Mouse (Mus musculus) heart, adult 2 months (tissue): ENCODE results near the gene Pxn. TPM values are rescaled to one million over a fixed set of nuclear protein-coding genes. Genes with fewer than 3 reads are reported as not detected.

ENCODE experiments used
- DNase-seq, 2 experiments: peaks; one replicate each; pipeline ENCODE4 v3.0.0; 2021
- H3K27ac ChIP-seq: fragments of 200-600 bp; 2 replicates; pipeline ENCODE4 v1.8.1; 2022
- H3K27me3 ChIP-seq: fragments of 200-500 bp; 2 replicates; pipeline ENCODE4 v1.6.1; 2012; ENCODE audit warnings: mild to moderate bottlenecking, low read length, inconsistent platforms, mixed read lengths; ENCODE audit not compliant: control insufficient read depth, insufficient read depth
- H3K36me3 ChIP-seq: fragments of 200-500 bp; 2 replicates; pipeline ENCODE4 v1.6.1; 2012; ENCODE audit warnings: low read length, inconsistent platforms; ENCODE audit not compliant: control insufficient read depth, insufficient read depth
- H3K4me1 ChIP-seq: fragments of 200-500 bp; 2 replicates; pipeline ENCODE4 v1.6.1; 2011; ENCODE audit warnings: low read length; ENCODE audit not compliant: control insufficient read depth, insufficient read depth
- H3K4me3 ChIP-seq: fragments of 200-600 bp; 2 replicates; pipeline ENCODE4 v1.8.1; 2022
- H3K79me2 ChIP-seq: fragments of 200-500 bp; replicated peaks from 2 replicates; pipeline ENCODE4 v1.6.1; 2012; ENCODE audit warnings: mild to moderate bottlenecking, inconsistent platforms, low read length, moderate library complexity, mixed read lengths; ENCODE audit not compliant: control insufficient read depth, insufficient read depth
- H3K9ac ChIP-seq: fragments of 200-500 bp; 2 replicates; pipeline ENCODE4 v1.6.1; 2012; ENCODE audit warnings: low read depth, mild to moderate bottlenecking, control low read depth, inconsistent platforms, low read length, mixed read lengths
- CTCF ChIP-seq: fragments of 200-600 bp; IDR thresholded peaks from 2 replicates; pipeline ENCODE4 v1.8.1; 2022; ENCODE audit warnings: antibody characterized with exemption, mild to moderate bottlenecking, moderate library complexity
- EP300 ChIP-seq: fragments of 200-500 bp; IDR thresholded peaks from 2 replicates; pipeline ENCODE4 v1.6.1; 2011; ENCODE audit warnings: low read depth, low read length, control low read depth; ENCODE audit not compliant: insufficient read depth
- POLR2A ChIP-seq: fragments of 200-500 bp; IDR thresholded peaks from 2 replicates; pipeline ENCODE4 v1.6.1; 2011; ENCODE audit warnings: mild to moderate bottlenecking, low read depth, low read length, control low read depth; ENCODE audit not compliant: insufficient read depth
- WGBS: fragments of 180-500 bp; shearing (Covaris S2); methylation state at CpG from one replicate; pipeline ENCODE4 v1.1.7; 2018; 5-methylcytosine and 5-hydroxymethylcytosine counted together
- intact Hi-C: fragments of 180-260 bp; cut with DNase I; formaldehyde crosslinking; loops from one replicate; pipeline ENCODE4 v1.15.1; 2025
- polyA plus RNA-seq: library from polyadenylated mRNA; depleted of rRNA; stranded (reverse); fragments of >200 nt; gene quantifications from 2 replicates; pipeline ENCODE4 v1.2.3, GENCODE M21; 2012
- total RNA-seq, 2 experiments: library from RNA; stranded (reverse); gene quantifications; 2 replicates each; pipeline ENCODE4 v1.2.3; 2021

Gene Pxn
- total and polyA plus RNA-seq, 3 experiments, result 35.9 to 51.9 (median 37.1) TPM

DNA sequence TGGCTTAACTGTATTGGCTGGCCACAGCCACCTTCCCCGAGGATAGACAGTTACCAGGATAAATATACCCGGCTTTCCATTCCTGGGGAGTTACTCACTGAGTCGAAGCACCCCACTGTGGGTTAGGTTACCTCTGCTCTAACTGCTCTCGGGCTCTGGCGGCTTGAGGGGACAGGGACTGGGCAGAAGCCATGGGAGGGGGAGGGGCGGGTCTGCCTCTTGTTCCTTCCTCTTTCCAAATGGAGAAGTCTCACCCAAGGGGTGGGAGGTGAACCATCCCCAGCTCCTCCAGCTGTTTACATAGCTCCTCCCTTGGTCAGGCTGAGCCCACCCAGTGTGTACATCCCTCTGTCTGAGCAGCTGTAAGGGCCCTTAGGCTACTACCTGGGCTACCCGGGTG, 29.2 kb downstream of the Pxn start:
- 0 out of 2 replicates have a peak, but pooled peaks cover 1% of the 10 kb centered on the region for H3K79me2 ChIP-seq
- peak overlapping the region; percentile 72 for H3K27ac ChIP-seq
- H3K4me1 ChIP-seq, result peaks cover 42% of the 10 kb centered on the region
- peak in 1 of 2 experiments; percentile 52 for DNase-seq
- H3K4me3 ChIP-seq, result no peak overlapping the region; the same call in 1 of the 2 replicates
- H3K9ac ChIP-seq, result 0 out of 2 replicates have a peak overlapping the region, but pooled peaks have one; percentile 3
- H3K36me3 ChIP-seq, result peaks cover 3% of the 10 kb centered on the region; the same call in 1 of the 2 replicates
- H3K27me3 ChIP-seq, result no peaks in the 10 kb centered on the region
- WGBS, result 36% methylated on average over 7 of the region's 7 CpGs
- TF ChIP-seq EP300, result 0 out of 2 replicates have a peak, but pooled peaks have one; percentile 27
- no peak for TF ChIP-seq POLR2A
- no peak for TF ChIP-seq CTCF
- intact Hi-C loops, result loop anchor here (2.0 kb wide), 1 partner anchor 15 kb away; no protein-coding TSS in a partner anchor

DNA sequence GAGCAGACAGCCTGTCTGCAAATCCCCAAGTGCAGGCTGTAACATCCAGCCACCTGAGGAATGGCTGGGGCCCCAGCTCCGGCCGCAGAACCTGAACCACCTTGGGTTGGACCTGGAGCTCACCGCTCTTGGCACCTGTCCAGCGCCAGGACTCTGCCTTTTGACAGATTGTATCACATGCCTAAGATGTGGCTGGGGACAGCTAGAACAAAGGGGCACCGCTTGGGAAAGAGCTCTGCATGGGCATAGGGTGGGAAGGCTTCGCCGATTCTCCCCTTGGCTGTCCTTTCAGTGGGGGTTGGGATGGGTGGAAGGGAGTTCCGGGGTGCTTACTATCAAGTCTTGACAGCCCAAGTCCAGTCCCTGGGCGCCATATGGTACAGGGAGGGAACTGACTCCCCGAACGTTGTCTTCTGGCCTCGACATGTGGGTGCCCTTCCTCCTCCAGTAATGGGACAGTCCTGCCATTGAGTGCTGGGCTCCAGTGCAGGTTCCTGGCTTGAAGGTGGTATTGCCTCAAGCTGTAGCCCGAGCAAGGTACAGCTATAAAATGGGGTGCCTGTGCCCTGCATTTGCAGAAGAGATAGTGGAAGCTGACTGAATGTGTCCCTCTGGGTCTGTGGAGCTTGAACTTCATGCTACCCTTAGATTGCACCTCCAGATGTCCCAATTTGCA, 31.7 kb downstream of the Pxn start:
- TF ChIP-seq EP300 (no peak), CTCF (no peak), POLR2A (no peak)
- DNase-seq, result no peak
- peaks cover 37% of the 10 kb centered on the region for H3K4me1 ChIP-seq
- H3K79me2 ChIP-seq, result 0 out of 2 replicates have a peak, but pooled peaks cover 1% of the 10 kb centered on the region
- no peak overlapping the region for H3K4me3 ChIP-seq
- intact Hi-C loops, result loop anchor here (1.0 kb wide), 1 partner anchor 32 kb away; the partner anchor contains the start of gene Pxn
- WGBS, result 49% methylated on average over 13 of the region's 13 CpGs
- peak overlapping the region; percentile 5; the same call in 1 of the 2 replicates for H3K27ac ChIP-seq
- no peaks in the 10 kb centered on the region; the same call in 1 of the 2 replicates for H3K36me3 ChIP-seq
- H3K9ac ChIP-seq, result no peak overlapping the region
- H3K27me3 ChIP-seq, result no peaks in the 10 kb centered on the region

DNA sequence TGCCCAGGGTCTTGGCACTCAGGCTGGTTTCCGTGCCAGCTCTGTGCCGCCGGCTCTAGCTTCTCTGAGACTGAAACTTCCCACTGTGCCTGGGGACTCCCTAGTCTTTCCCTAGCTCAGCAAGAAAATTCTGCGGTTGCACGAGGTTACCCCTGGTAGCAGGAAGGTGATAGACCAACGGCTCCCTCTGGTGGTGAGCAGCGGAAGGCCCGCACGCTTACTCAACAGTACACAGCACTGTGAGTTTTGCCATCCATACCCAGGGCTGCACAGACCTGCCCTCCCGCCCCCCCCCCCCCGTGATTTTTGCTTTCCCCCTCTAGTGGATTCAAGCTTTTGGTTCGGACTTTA, 32.2 kb downstream of the Pxn start:
- TF ChIP-seq EP300 (peak; percentile 99), POLR2A (no peak; the same call in 1 of the 2 replicates), CTCF (peak; percentile 92)
- DNase-seq, result peak; percentile 89 to 94
- H3K27ac ChIP-seq, result peak overlapping the region; percentile 5; the same call in 1 of the 2 replicates
- peaks cover 36% of the 10 kb centered on the region for H3K4me1 ChIP-seq
- intact Hi-C loops, result loop anchor here (1.0 kb wide), 1 partner anchor 32 kb away; the partner anchor contains the start of gene Pxn
- H3K27me3 ChIP-seq, result no peaks in the 10 kb centered on the region
- H3K9ac ChIP-seq, result no peak overlapping the region
- no peak overlapping the region for H3K4me3 ChIP-seq
- H3K79me2 ChIP-seq, result 0 out of 2 replicates have a peak, but pooled peaks cover 1% of the 10 kb centered on the region
- under 1% methylated on average over 12 of the region's 12 CpGs for WGBS
- no peaks in the 10 kb centered on the region; the same call in 1 of the 2 replicates for H3K36me3 ChIP-seq

DNA sequence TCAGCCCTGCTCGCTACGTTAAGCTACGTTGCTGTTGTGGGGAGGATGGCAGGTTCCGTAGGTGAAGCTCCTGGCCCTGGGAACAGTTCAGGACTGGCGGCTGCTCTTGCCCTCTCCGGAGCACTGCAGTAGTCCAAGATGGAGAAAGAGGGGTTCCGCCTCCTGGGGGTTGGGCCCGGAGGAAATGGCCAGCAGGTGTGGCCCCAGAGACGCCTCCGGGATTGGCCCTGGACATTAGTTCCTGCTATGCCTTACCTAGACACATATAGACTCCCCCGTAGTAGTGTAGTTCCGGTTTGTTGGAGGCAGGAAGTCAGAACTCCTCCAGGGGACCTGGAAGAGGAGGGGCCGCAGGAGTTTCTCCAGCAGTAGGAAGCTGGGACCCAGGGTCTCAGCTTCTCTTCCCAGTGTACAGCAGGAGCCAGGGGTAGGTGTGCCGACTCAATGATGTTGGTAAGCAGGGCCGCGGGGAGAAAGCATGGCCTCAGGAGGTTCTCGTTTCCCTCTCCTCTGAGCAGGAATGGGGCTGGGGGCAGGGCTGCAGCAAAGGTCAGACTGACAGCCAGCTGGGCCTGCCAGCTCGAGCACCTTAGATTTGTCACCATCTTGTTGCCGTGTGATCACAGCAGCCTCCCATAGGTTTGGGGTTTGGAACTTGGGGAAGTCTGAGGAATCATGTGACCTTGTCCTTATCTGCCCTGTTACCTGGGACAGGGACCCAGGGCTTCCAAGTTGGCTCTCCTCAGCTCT, 36.3 kb downstream of the Pxn start:
- Histone ChIP-seq H3K27me3 (no peaks in the 10 kb centered on the region), H3K9ac (peak overlapping the region; percentile 13; the same call in 1 of the 2 replicates), H3K4me1 (peaks cover 14% of the 10 kb centered on the region), H3K79me2 (peaks cover 1% of the 10 kb centered on the region), H3K27ac (peak overlapping the region; percentile 61), H3K4me3 (no peak overlapping the region; the same call in 1 of the 2 replicates), H3K36me3 (no peaks in the 10 kb centered on the region)
- 37% methylated on average over 19 of the region's 19 CpGs for WGBS
- TF ChIP-seq CTCF (no peak), EP300 (no peak), POLR2A (no peak)
- DNase-seq, result peak in 1 of 2 experiments; percentile 54
- intact Hi-C loops, result no loop called here

DNA sequence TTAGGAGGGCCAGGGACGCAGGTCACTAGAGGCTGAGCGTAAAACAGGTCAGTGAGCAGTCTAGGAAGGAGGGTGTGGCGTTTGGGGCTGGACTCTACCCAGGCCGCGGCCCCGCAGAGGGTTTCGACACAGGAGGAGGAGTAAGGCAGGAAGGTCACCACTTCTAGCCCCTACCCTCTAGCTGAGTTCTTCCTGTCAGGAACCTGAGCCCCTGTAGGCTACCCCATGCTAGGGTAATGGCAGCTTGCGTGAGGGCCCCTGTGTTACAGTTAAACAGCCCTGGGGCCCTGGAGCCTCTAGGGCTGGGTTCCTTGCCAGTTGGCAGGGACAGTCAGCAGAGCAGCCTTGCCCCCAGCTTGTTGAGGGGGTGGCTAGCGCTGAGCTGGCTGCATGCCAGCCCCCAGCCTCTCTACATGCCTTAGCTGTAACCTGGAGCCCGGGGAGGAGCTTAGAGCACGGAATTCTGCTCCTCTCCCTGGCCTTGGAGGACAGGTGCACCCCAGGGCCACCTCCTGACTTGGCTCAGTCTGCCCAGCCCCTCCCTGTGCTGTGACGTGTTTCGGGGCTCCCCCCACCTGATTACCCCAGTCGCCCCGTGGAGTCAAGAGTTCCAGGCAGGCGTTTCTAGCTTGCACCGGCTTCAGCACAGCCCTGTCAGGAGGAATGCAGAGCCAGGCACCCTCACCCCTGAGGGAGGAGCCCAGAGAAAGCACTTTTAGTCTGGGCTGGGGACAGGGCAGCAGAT, 37.2 kb downstream of the Pxn start:
- Histone ChIP-seq H3K79me2 (peaks cover 1% of the 10 kb centered on the region), H3K4me3 (peak overlapping the region; percentile 14; the same call in 1 of the 2 replicates), H3K27ac (peak overlapping the region; percentile 61), H3K9ac (peak overlapping the region; percentile 2), H3K27me3 (no peaks in the 10 kb centered on the region), H3K4me1 (peaks cover 10% of the 10 kb centered on the region), H3K36me3 (no peaks in the 10 kb centered on the region)
- intact Hi-C loops, result no loop called here
- DNase-seq, result peak; percentile 61 to 77
- no peak for TF ChIP-seq EP300
- 33% methylated on average over 17 of the region's 17 CpGs for WGBS
